Mouse (Mus musculus): ENCODE measurements around the gene Leng8.

Leng8 gene

DNA sequence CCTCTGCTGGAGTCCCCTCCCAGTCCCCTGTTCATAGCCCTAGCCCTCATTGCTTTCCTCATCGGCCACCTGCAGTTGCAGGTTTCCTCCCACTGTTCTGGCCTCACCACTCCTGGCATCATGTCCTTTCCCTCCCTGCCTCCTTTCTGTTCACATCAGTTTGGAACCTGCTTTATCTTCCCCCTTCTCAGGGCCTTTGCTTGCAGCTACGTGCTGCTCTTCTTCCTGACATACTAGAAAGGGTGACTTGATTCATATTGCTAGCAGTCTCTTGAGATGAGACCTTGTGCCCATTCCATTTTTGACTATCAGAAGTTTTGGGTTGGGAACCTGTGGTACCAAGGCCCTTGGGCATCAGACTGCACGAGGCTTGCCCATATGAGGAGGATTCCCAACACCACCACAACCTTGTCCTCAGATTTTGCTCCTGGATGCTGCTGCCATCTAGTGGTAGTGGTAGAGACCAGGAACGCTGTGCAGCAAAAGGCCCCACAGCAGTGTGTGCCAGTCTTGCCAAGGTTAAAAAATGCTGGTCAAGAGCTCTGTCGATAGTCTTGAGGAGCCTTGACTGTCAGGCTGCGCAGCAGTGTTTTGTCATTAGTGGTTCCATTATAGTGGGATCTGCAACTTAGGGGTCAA lies 8.8 kb downstream of the Leng8 start:
- in situ Hi-C loops (cut with MseI, MboI): loop anchor here in 1 of 2 experiments (25.0 kb wide), 1 partner anchor 433 kb away; the partner anchor contains the start of genes Pirb and Rps9

- in situ Hi-C loops (cut with MseI, MboI): loop anchor here in 1 of 2 experiments (25.0 kb wide), 1 partner anchor 434 kb away; the partner anchor contains the start of genes Pirb and Rps9
Measured at GRCm38 (mm10) chr7:4146241-4147180, 9.7 kb downstream of the Leng8 start.

DNA sequence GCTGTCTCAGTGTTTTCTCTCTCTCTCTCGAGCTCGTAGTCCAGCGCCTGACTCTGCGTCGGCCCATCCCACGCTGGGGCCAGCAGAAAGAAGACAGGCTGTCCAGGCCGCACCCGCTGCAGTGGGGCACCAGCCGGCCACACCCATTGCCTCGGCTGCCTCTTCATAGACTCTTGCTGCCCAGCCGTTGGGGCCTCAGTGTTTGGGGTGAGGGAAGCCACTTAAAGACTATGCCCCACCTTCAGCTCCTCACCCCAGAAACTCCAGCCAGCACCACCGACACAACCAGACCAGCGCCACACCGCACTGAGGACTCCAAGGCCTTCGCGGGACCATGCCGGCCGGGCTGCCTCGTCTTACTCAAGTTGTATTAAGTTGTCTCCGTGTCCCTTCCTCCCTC lies 10.5 kb downstream of the Leng8 start:
- in situ Hi-C loops (cut with MseI, MboI): loop anchor here in 1 of 2 experiments (25.0 kb wide), 1 partner anchor 435 kb away; the partner anchor contains the start of genes Pirb and Rps9

- in situ Hi-C loops (cut with MseI, MboI): loop anchor here in 1 of 2 experiments (25.0 kb wide), 1 partner anchor 436 kb away; the partner anchor contains the start of genes Pirb and Rps9
Measured at GRCm38 (mm10) chr7:4147836-4148235, 11.0 kb downstream of the Leng8 start.

DNA sequence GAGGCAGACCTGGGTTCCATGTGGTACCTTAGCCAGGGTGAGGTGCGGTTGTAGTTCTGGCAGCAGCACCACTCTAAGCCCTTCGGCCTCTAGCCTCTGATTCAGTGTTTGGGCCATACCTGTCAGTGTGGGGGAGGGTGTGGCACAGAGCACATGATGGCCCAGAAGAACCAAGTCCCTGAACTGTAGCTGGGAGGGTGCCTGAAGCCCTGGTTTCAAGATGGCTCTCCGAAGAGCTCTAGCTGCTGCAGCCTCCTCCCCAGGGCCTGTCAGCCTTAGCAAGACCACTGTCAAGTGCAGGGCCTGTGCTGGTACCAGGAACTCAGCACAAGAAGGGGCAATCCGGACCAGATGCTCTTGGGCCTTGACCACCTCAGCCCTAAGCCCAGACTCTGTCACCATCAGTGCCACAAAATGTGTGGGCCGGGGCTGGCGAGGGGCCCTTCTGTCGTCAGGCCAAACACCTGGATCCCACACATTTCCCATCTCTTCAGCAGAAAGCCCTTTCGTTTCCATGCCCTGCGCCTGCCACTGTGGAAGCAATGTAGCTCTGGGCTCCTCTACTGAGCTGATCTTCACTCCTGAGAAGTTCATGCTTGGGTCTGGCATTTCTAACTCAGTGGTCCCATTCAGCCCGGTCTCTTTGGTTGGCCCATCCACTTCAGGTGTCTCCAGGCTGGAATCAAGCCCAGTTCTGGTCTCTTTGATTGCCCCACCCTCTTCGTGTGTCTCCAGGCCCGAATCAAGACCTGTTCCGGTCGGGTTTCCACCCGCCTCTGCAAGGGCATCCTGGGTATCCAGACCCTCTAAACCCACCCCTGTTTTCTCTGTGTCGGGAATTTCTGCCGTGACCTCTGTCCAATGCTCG lies 11.7 kb downstream of the Leng8 start:
- in situ Hi-C loops (cut with MseI, MboI): loop anchor here in 1 of 2 experiments (25.0 kb wide), 1 partner anchor 436 kb away; the partner anchor contains the start of genes Pirb and Rps9

DNA sequence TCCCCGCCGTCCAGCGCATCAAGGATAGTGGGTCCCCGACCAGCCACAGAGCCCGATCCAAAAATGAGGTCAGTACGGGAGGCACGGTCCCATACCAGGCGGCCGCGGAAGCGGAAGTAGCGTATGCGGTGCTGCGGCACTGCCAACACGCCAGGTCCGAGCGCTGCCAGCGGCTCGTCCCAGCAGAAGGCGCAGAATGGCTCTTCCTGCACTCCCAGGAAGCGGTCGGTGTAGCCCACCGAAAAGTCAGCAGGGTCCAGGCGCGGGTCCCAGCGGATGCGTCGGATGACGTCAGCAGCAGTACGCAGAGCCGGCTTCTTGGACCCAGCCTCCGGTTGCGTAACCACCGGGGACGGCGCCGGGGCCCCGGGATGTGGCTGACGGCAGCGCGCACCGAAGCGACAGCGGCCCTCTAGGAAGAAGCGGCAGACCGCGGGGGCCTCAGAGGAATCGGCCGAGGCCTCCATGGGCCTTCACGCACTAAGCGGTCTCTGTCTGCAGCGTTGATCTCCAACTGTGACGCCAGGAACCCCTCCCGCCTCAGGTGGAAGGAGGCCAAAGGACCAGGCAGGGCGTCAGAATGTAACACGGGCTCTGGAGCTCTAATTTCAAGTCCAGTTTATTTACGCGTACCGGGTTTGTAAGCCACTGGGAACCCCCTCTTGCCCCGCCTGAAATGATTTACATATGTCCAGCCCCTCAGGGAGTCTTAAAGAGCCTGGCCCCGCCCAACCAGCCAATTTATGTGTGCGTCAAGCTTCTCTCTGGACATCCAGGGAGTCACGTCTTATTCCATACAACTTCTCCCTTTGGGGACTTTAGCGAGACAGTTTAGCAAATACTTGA lies 12.6 kb downstream of the Leng8 start:
- in situ Hi-C loops (cut with MseI, MboI): loop anchor here in 1 of 2 experiments (25.0 kb wide), 1 partner anchor 437 kb away; the partner anchor contains the start of genes Pirb and Rps9

- in situ Hi-C loops (cut with MseI, MboI): no loop called here
Measured at GRCm38 (mm10) chr7:4150059-4150541, 13.3 kb downstream of the Leng8 start, which contains the start of gene Leng9. TSS of gene Leng9 (minus strand) at chr7:4150374.

GRCm38 (mm10) chr7:4150811-4151221 lies 14.0 kb downstream of the Leng8 start:
- in situ Hi-C loops (cut with MseI, MboI): no loop called here

- in situ Hi-C loops (cut with MseI, MboI): no loop called here
Measured at GRCm38 (mm10) chr7:4151241-4151640, 14.4 kb downstream of the Leng8 start.

GRCm38 (mm10) chr7:4154356-4154755 lies 17.5 kb downstream of the Leng8 start:
- in situ Hi-C loops (cut with MseI, MboI): no loop called here

- in situ Hi-C loops (cut with MseI, MboI): no loop called here
Measured at GRCm38 (mm10) chr7:4154976-4155375, 18.1 kb downstream of the Leng8 start.

- in situ Hi-C loops (cut with MseI, MboI): loop anchor here in 1 of 2 experiments (10.0 kb wide), 1 partner anchor 53 kb away; no protein-coding TSS in a partner anchor
Measured at GRCm38 (mm10) chr7:4161596-4161995, 24.8 kb downstream of the Leng8 start.

DNA sequence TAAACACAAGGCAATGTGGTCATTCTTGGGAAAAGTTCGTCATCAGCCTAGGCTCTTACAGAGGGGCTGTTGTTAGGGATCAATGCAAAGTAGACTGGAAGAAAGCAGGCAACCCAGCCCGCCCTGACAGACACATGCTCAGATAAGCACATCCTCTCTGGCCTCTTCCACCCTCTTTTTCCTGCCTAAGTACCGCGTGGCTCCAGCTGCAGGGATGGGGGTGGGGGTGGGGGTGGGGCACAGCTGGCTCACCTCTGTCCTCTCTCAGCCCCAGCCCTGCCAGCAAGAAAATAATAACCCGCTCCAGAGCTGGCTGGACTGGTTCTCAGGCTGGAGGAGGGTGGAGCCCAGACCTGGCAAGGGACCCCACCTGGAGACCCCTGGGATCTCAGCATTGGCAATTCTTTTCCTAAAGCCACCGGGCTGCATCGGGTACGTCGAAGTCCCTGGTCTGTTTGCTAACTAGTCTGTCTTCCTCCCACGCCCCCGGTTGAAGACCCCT lies 26.8 kb downstream of the Leng8 start:
- in situ Hi-C loops (cut with MseI, MboI): loop anchor here in 1 of 2 experiments (10.0 kb wide), 1 partner anchor 51 kb away; no protein-coding TSS in a partner anchor

GRCm38 (mm10) chr7:4164090-4164910 lies 27.5 kb downstream of the Leng8 start, which contains the start of gene Cdc42ep5:
TSS of gene Cdc42ep5 (minus strand) at chr7:4164860.
- in situ Hi-C loops (cut with MseI, MboI): loop anchor here in 1 of 2 experiments (10.0 kb wide), 1 partner anchor 51 kb away; no protein-coding TSS in a partner anchor

DNA sequence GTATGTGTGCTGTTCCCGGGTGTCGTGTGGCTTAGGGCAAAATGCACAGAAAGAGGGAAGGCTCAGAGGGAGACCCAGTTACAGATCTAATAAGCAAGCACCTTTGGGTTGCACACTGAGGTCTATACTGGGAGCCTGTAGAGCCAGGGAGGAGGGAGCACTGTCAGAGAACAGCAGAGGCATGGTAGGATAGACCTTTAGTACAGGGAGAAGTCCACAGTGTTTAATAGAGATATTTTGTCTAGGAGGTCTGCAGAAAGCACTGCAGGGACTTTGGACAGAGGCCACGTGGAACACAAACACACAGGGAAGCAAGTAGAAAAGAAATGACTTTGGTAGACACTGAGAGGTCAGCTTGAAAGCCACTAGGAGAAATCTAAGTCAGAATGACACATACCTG lies 28.4 kb downstream of the Leng8 start:
- in situ Hi-C loops (cut with MseI, MboI): loop anchor here in 1 of 2 experiments (10.0 kb wide), 1 partner anchor 50 kb away; no protein-coding TSS in a partner anchor

DNA sequence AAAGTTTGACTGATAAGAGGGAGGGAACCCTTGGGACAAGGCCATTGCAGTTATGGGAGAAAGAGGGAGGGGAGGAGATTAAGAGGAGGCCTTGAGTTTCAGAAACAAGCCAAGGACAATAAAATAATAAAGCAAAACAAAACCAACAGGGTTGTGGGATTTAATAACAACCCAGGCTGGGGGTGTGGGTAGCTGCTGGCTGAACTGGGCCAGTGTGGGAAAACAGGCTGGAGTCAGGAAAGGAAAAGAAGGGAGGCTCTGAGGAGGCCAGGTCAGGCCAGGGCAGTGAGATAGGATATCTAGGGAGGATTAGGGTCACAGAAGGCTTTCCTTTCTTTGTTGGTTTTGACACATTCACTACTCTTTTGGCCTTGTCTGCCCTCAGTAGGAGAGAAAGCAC lies 30.3 kb downstream of the Leng8 start:
- in situ Hi-C loops (cut with MseI, MboI): loop anchor here in 1 of 2 experiments (10.0 kb wide), 1 partner anchor 48 kb away; no protein-coding TSS in a partner anchor

- in situ Hi-C loops (cut with MseI, MboI): no loop called here
Measured at GRCm38 (mm10) chr7:4170193-4170938, 33.5 kb downstream of the Leng8 start.

DNA sequence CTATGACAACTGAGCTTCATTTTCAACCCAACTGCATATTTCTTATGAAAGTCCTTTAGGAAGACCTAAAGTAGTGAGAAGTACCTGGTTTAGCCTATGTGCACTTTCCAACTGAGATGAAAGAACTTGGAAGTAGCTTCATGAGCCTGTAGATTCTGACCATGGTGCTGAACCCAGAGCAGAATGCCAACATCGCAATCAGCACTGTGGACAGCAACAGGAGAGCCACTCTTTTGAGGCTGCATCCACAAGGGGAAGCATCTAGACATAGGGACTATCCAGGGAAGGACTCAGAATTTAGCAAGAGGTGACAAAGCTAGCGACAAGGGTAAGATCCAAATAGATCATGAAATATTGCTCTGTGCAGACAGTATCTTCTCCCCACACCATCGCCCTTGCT lies 41.6 kb downstream of the Leng8 start:
- in situ Hi-C loops (cut with MseI, MboI): no loop called here

Measured in mouse trophoblast stem cell (cell line).